Mouse (Mus musculus) testis, adult 2 months (tissue): Measurements from ENCODE around the gene Cep57l1.

ENCODE experiments used
- CTCF ChIP-seq: fragments of 200-500 bp; IDR thresholded peaks from 2 replicates; pipeline ENCODE4 v1.5.1; 2012; ENCODE audit warnings: low read depth, mild to moderate bottlenecking, inconsistent platforms, low read length, moderate library complexity; ENCODE audit not compliant: control insufficient read depth, insufficient read depth, insufficient replicate concordance
- POLR2A ChIP-seq: fragments of 200-500 bp; IDR thresholded peaks from 2 replicates; pipeline ENCODE4 v1.6.1; 2012; ENCODE audit warnings: low read depth, mild to moderate bottlenecking, inconsistent platforms, low read length, moderate library complexity; ENCODE audit not compliant: control insufficient read depth

- TF ChIP-seq POLR2A, result peak; percentile 38
- no peak for TF ChIP-seq CTCF
These were observed at the start of gene Cep57l1, which contains the start of gene Sesn1 for GRCm38 (mm10) chr10:41809771-41810563.
